Mouse (Mus musculus): Measurements from ENCODE around the gene Olfr862. TPM values are rescaled to one million over a fixed set of nuclear protein-coding genes. Genes with fewer than 3 reads are reported as not detected.

Gene Olfr862
- not detected in 2 replicates for polyA plus RNA-seq (2012; ENCODE audit: low replicate concordance)

GRCm38 (mm10) chr9:19887904-19888303 is at the start of gene Olfr862:
Olfr862 (minus strand) TSS chr9:19888004.

GRCm38 (mm10) chr9:19916565-19916964 is 28.8 kb upstream of the Olfr862 start, which contains the start of gene Olfr77:
Olfr77 (plus strand) TSS chr9:19916865.

DNA sequence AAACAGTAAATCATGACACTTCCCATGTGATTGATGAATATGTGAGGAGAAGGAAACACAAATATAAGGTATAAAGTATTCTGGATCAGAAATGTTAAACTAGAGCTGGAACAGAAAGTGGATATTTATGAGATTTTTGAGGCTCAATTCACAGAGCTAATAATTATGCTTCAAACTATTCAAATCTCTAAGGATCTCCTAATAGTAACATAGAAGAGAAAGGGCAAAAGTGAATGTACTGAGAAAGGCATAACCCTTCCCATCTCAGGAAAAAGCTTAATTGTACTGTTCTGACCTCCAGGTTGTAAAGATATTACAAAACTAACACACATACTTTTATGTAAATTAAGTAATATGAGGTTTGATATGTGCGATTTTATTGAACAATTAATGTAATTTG is 38.2 kb downstream of the Olfr862 start, which contains the start of gene Olfr860:
TSS of gene Olfr860 (minus strand) at position 101 of the 400 bp plus-strand sequence.

Other genes starting within 250 kb of the Olfr862 start
- 0.08 TPM in 1 of 2 replicates, not detected in the other for gene Olfr857, start 178.6 kb downstream of the Olfr862 start, polyA plus RNA-seq (2012; ENCODE audit: low replicate concordance)
- not detected in 2 replicates for gene Olfr58, start 107.7 kb downstream of the Olfr862 start, polyA plus RNA-seq (2012; ENCODE audit: low replicate concordance)
- gene Olfr859, start 83.1 kb downstream of the Olfr862 start, polyA plus RNA-seq (2012; ENCODE audit: low replicate concordance), result not detected in 2 replicates
- not detected in 2 replicates for gene Olfr860, start 38.3 kb downstream of the Olfr862 start, polyA plus RNA-seq (2012; ENCODE audit: low replicate concordance)
- gene Olfr77, start 28.9 kb upstream of the Olfr862 start, polyA plus RNA-seq (2012; ENCODE audit: low replicate concordance), result not detected in 2 replicates
- gene Olfr866, start 140.0 kb upstream of the Olfr862 start, polyA plus RNA-seq (2012; ENCODE audit: low replicate concordance), result not detected in 2 replicates
- not detected in 2 replicates for gene Olfr867, start 169.6 kb upstream of the Olfr862 start, polyA plus RNA-seq (2012; ENCODE audit: low replicate concordance)
- gene Olfr868, start 210.6 kb upstream of the Olfr862 start, polyA plus RNA-seq (2012; ENCODE audit: low replicate concordance), result not detected in 2 replicates
- gene Olfr869, start 241.0 kb upstream of the Olfr862 start, polyA plus RNA-seq (2012; ENCODE audit: low replicate concordance), result not detected in 2 replicates